Mouse (Mus musculus) kidney, adult 9 months (tissue): Measurements from ENCODE around the gene Chst5.
"Not testable (repeated sequence)": the region's sequence is repeated elsewhere in the genome, so short reads cannot be mapped to it uniquely, and the experiment has no call there.

Source experiments
- DNase-seq: peaks from one replicate; pipeline ENCODE4 v3.0.0; 2022

Chst5 gene

DNA sequence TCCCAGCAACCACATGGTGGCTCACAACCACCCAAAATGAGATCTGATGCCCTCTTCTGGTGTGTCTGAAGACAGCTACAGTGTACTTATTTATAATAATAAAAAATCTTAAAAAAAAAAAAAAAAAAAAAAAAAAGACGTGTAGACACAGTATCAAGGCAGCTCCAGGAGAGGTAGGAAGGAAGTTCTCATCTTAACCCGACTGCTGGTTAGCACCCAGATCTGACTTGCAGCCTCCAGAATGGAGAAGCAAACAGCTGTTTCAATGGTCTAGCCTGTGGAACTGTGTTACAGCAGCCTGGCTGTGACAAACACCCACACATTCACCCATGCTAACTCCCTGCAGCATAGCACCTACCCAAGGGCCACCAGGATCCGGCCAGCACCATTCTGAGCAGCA, 39.9 kb downstream of the Chst5 start:
- DNase-seq, result no peak

DNA sequence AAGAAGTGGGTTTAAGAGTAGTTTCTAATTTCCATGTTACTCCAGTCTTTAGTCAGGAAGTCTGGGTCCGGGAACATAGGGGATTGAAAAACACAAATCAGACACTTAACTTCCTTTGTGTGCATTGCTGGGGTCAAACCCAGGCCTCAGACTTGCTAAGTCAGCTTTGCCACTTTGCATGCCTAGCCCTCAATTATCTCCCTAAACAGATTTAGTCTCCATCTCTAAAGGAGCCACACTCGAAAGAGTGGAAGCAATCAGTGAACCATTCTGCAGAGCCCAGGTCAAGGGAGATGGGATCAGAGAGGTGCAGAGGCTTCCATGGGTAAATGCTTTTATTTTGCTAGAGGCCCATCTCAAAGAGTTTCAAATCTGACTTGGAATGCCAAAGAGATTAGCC, 41.6 kb downstream of the Chst5 start:
- no peak for DNase-seq

DNA sequence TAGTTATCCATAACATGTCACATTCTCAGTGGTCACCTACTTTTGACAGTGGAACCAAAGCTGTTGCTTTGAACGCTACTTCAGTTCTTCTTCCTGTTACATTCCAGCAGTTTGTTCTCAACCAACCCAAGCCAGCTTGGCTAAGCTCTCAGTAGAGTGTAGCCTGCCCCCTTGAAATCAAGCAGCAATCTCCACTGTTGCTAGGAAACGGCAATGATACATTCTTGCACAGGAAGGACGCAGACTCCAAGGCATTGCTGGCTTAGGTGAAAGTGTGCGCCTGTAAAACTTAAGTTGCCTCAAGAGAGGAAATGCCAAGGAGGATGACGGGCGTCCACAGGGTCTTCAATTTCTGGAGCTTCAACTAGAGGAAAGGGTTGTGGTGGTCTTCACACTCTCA, 44.4 kb downstream of the Chst5 start:
- peak; percentile 44 for DNase-seq

DNA sequence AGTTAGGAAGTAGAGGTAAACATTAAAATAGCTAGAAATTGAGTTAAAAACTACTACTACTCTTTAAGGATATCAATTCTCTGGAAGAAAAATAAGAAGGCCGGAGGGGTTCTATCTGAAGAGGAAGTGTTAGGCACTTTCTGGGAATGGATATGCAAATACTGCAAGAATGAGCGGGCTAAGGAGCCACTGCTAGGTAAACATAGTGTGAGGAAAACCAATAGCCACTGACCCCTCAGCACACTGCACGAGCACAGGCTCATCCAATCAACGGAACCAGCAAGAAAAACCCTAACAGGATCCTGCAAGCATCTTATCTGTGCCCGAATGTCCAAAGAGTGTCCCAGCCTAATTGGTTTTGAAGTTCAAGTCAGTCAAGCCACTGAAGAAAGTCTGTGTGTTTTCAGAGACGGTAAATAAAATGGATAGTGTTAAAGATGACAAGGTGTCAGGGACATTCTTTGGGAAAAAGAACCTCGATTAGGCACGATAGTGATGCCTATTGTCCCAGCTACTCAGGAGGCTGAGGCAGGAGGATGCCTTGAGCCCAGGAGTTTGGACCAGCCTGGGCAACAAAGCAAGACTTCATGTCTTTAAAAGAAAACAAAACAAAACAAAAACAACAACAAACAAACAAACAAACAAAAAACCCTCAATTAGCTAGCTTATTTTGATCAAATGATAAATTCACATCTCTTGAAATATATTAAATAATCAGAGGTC, 45.0 kb downstream of the Chst5 start:
- no peak for DNase-seq

DNA sequence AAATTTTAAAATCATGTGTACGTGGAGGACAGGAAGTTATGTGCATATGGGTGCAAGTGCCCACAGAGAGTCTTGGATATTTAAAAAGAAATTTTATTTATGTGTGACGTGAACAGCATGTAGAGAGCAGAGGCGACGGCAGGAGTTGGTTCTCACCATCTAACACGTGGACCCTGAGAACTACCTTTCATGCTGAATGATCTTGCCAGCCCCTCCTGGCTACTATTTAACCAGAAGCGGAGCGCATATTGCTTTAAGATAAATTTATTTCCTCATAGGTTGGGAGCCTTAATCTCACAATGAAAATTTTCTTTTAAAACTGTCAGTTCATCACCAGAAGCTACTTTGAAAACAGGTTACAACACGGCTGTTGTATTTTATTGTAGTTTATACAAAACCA, 45.6 kb downstream of the Chst5 start:
- no peak for DNase-seq

DNA sequence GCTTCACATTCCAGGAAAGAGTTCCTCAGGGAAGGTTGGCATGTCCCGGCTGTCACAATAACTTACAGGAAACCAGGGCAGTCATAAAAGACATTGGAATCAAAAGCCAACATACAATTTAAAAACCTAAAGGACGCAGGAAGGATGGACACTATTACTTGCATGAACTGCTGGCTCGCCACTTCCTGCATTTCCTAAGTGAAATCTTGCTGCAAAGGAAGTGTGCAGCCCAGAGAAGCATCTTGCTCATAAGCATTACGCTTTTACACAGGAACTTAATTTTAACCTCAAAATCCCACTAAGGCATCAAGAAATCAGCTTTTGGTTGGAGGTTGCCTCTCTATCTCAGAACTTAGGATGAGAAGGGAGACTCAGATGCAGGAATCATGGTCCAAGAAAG, 47.0 kb downstream of the Chst5 start:
- DNase-seq, result no peak

DNA sequence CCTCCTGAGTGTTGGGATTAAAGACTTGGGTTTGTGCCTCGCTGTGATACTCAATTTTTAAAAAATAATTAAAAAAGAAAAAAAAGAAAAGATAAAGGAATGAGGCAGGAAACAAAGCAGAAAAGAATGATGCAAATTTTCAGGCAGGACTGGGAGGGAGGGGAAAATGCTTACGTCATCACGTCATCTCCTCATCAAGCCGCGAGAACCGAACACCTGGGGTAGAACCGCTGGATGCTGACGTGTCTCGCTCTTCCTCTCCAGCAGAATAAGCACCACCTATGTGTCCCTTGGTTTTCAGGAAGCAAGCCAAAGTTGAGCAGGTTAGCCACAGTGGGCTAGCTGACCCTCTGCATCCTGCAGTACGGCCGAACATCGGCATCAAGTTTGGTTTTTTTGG, 54.3 kb downstream of the Chst5 start:
- DNase-seq, result no peak

DNA sequence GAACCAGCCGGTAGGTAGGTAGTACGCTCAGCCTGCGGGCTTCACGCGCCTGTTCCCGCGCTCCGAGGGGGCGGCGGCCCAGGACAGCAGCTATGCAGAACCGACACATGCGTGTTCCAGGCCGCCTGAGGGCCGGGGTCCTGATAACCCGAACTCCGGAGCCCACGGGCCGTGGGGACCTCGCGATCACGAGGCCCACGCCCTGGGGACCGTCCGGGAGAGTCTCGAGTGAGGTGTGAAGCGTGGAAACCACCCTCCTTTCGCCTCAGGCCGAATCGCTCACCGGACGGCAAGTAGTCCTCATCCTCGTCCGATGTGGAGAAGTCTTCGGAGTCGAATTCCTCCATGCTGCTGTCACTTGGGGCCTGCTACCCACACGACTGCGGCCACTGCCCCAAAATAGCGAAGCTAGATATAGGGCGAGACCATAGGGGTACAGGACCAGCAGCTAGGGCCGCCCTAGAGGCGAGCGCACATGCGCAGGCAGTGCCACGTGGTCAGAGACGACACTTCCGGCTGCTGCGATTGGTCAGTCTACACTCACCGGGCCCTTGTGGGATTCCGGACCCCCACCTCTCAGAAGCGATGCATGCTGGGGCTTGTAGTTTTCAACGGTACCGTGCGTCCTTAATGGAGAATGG, 56.3 kb downstream of the Chst5 start, which contains the start of gene Cfdp1:
TSS of gene Cfdp1 (minus strand) at position 431 of the 641 bp plus-strand sequence.
- DNase-seq, result peak; percentile 98

DNA sequence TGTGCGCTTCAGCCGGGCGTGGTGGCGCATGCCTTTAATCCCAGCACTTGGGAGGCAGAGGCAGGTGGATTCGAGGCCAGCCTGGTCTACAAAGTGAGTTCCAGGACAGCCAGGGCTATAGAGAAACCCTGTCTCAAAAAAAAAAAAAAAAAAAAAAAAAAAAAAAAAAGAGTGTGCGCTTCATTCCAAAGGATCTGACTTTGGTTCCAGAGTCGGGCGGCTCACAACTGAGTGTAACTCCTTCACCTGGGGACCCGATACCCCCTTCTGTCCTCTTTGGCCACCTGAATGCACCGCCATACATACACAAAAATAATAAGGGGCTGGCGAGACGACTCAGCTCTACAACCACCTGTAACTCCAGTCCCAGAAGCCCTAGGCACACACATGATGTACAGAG, 57.0 kb downstream of the Chst5 start:
- not testable (repeated sequence) for DNase-seq

DNA sequence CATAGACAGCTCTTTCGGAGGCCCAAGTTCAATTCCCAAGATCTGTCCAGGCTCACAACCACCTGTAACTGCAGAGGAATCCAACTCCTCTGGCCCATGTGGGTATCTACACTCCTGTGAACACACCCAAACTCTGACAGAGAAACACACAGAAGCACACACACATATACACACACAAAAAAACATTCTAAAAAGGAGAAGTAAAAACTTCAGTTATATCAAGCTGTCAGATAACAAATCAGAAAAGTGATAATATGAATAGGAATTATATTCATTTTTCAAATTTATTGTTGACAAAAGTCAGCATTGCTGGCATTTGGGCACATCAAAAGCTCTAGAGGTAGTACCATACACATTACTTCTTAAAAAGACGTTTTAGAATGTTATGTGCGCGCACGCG, 63.5 kb downstream of the Chst5 start:
- no peak for DNase-seq
